Mouse (Mus musculus) mouse trophoblast stem cell (cell line): ENCODE results near the gene Fstl3.

Experiments used
- in situ Hi-C, 2 experiments: fragments of 300-500 bp; cut with MseI, MboI; formaldehyde crosslinking; loops; 2 replicates in 1 of 2; 3 replicates in 1 of 2; pipeline ENCODE4 v1.15.1; 2025

The Fstl3 gene

GRCm38 (mm10) chr10:79783920-79784800, 7.1 kb downstream of the Fstl3 start:
- in situ Hi-C loops = no loop called here

GRCm38 (mm10) chr10:79788386-79789158, 11.5 kb downstream of the Fstl3 start:
- in situ Hi-C loops = no loop called here

GRCm38 (mm10) chr10:79789581-79789980, 12.5 kb downstream of the Fstl3 start:
- in situ Hi-C loops = no loop called here

- in situ Hi-C loops = no loop called here
Observed at GRCm38 (mm10) chr10:79790861-79791260, 13.8 kb downstream of the Fstl3 start, which contains the start of gene Prss57. Prss57 (minus strand) TSS chr10:79790961.

- in situ Hi-C loops = no loop called here
Observed at GRCm38 (mm10) chr10:79792339-79793040, 15.4 kb downstream of the Fstl3 start.

- in situ Hi-C loops = no loop called here
Observed at GRCm38 (mm10) chr10:79793051-79793737, 16.1 kb downstream of the Fstl3 start, which contains the start of gene Palm. Palm (plus strand) TSS chr10:79793572.

GRCm38 (mm10) chr10:79793738-79794490, 16.8 kb downstream of the Fstl3 start:
- in situ Hi-C loops = no loop called here

- in situ Hi-C loops = no loop called here
Observed at GRCm38 (mm10) chr10:79794491-79794931, 17.4 kb downstream of the Fstl3 start.

GRCm38 (mm10) chr10:79795905-79796304, 18.8 kb downstream of the Fstl3 start:
- in situ Hi-C loops = no loop called here

GRCm38 (mm10) chr10:79797326-79797725, 20.3 kb downstream of the Fstl3 start:
- in situ Hi-C loops = no loop called here

- in situ Hi-C loops = no loop called here
Observed at GRCm38 (mm10) chr10:79798289-79798928, 21.3 kb downstream of the Fstl3 start.

- in situ Hi-C loops = no loop called here
Observed at GRCm38 (mm10) chr10:79800508-79800907, 23.4 kb downstream of the Fstl3 start.

GRCm38 (mm10) chr10:79801837-79802236, 24.8 kb downstream of the Fstl3 start:
- in situ Hi-C loops = no loop called here

- in situ Hi-C loops = no loop called here
Observed at GRCm38 (mm10) chr10:79802331-79802971, 25.4 kb downstream of the Fstl3 start.

- in situ Hi-C loops = no loop called here
Observed at GRCm38 (mm10) chr10:79803716-79804323, 26.7 kb downstream of the Fstl3 start.

- in situ Hi-C loops = no loop called here
Observed at GRCm38 (mm10) chr10:79805636-79806035, 28.6 kb downstream of the Fstl3 start.

GRCm38 (mm10) chr10:79806331-79806730, 29.3 kb downstream of the Fstl3 start:
- in situ Hi-C loops = no loop called here

- in situ Hi-C loops = no loop called here
Observed at GRCm38 (mm10) chr10:79806972-79807371, 29.9 kb downstream of the Fstl3 start.

- in situ Hi-C loops = no loop called here
Observed at GRCm38 (mm10) chr10:79807826-79808225, 30.8 kb downstream of the Fstl3 start.
